Mouse (Mus musculus) liver, adult 2 months (tissue): ENCODE results near the gene Camk2d.

Experiments used
- CTCF ChIP-seq: fragments of 200-500 bp; IDR thresholded peaks from 2 replicates; pipeline ENCODE4 v1.5.1; 2011; ENCODE audit warnings: low read depth, low read length, control low read depth
- POLR2A ChIP-seq: fragments of 200-500 bp; IDR thresholded peaks from 2 replicates; pipeline ENCODE4 v1.6.1; 2011; ENCODE audit warnings: low read length, control low read depth; ENCODE audit not compliant: insufficient read depth; ENCODE audit errors: extremely low read depth

DNA sequence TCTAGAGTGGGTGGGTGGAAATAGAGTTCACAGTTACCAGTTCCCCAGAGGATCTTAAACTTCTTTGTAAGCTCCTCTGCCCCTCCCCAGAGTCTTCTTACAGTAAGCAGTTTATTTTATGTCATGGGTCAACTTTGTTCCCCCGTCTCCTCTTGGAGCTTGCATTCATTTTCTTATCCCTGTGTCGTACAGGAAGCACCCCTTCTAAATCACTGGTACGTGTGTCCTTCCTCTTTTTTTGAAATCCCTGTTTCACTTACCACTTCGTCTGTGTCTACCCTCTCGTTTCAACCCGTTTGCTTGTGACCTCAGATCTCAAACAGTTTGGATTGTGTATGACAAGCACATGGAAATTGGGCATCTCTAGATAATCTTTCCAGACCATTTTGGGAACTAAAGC is 174.0 kb downstream of the Camk2d start:
- no peak for TF ChIP-seq POLR2A
- no peak for TF ChIP-seq CTCF
